Mouse (Mus musculus) layer of hippocampus, postnatal 10 days (tissue): ENCODE data around the gene Med25. TPM values are rescaled to one million over a fixed set of nuclear protein-coding genes. Genes with fewer than 3 reads are reported as not detected.

ENCODE experiments used
- DNase-seq, 2 experiments: peaks; one replicate each; pipeline ENCODE4 v3.0.0; 2021; ENCODE audit warnings: low spot score in 2 of 2
- total RNA-seq, 2 experiments: library from RNA; stranded (reverse); gene quantifications; 2 replicates each; pipeline ENCODE4 v1.2.3; 2021

Gene Med25
- total RNA-seq, 2 experiments from 2014 or later: 107 to 114 TPM

GRCm38 (mm10) chr7:44864595-44865542 is 27.6 kb downstream of the Med25 start:
- no peak for DNase-seq

- no peak for DNase-seq
Observed at GRCm38 (mm10) chr7:44863982-44864494, 28.5 kb downstream of the Med25 start.

GRCm38 (mm10) chr7:44863210-44863609 is 29.3 kb downstream of the Med25 start:
- DNase-seq: no peak

- DNase-seq: peak in 1 of 2 experiments; percentile 28
Observed at GRCm38 (mm10) chr7:44862434-44862833, 30.1 kb downstream of the Med25 start.

GRCm38 (mm10) chr7:44861429-44861816 is 31.1 kb downstream of the Med25 start:
- no peak for DNase-seq

GRCm38 (mm10) chr7:44860576-44861428 is 31.7 kb downstream of the Med25 start:
- peak; percentile 78 to 82 for DNase-seq

- no peak for DNase-seq
Observed at GRCm38 (mm10) chr7:44859896-44860295, 32.6 kb downstream of the Med25 start.

- no peak for DNase-seq
Observed at GRCm38 (mm10) chr7:44857905-44858304, 34.6 kb downstream of the Med25 start.

GRCm38 (mm10) chr7:44857042-44857552 is 35.4 kb downstream of the Med25 start, which contains the start of gene Pnkp:
TSS of gene Pnkp (plus strand) at chr7:44857139.
- peak; percentile 87 to 90 for DNase-seq

GRCm38 (mm10) chr7:44856265-44856916 is 36.1 kb downstream of the Med25 start:
- DNase-seq: no peak

- DNase-seq: no peak
Observed at GRCm38 (mm10) chr7:44855036-44855435, 37.5 kb downstream of the Med25 start.

GRCm38 (mm10) chr7:44854356-44855031 is 38.0 kb downstream of the Med25 start:
- peak; percentile 73 to 80 for DNase-seq

GRCm38 (mm10) chr7:44853596-44854355 is 38.7 kb downstream of the Med25 start:
- no peak for DNase-seq

GRCm38 (mm10) chr7:44853065-44853464 is 39.4 kb downstream of the Med25 start:
- DNase-seq: no peak

GRCm38 (mm10) chr7:44852259-44853027 is 40.1 kb downstream of the Med25 start:
- DNase-seq: no peak

- no peak for DNase-seq
Observed at GRCm38 (mm10) chr7:44851625-44852234, 40.8 kb downstream of the Med25 start.

- DNase-seq: no peak
Observed at GRCm38 (mm10) chr7:44850789-44851624, 41.5 kb downstream of the Med25 start.
